ENCODE assay signal across 8 mouse cellular contexts in genomic region chr6:29526281-29527251, GRCm38 (mm10). TPM values are rescaled to one million over a fixed set of nuclear protein-coding genes. Genes with fewer than 3 reads are reported as not detected.
DNase-seq lines count a peak whose midpoint lies in the region; ATAC-seq and TF ChIP-seq lines count a peak whose summit lies in the region.

Gene Irf5, plus strand, starts transcription at chr6:29526625.

- H3K9me3 ChIP-seq in lung, embryonic 15.5 days: no peaks in the 10 kb centered on the region
- no peaks in the 10 kb centered on the region for H3K9me3 ChIP-seq in heart, postnatal 0 days (replicated peaks; ENCODE audit: control insufficient read depth, low read length)
- H3K9me3 ChIP-seq in limb, embryonic 15.5 days: no peaks in the 10 kb centered on the region
- H3K9me3 ChIP-seq in neural tube, embryonic 11.5 days (ENCODE audit: control insufficient read depth, low read length): no peaks in the 10 kb centered on the region

- no peak for TF ChIP-seq CTCF in heart, postnatal 0 days (IDR thresholded peaks at IDR 0.05; ENCODE audit: low read depth)

- H3K27me3 ChIP-seq in lung, embryonic 15.5 days: peaks cover 53% of the 10 kb centered on the region
- peaks cover 25% of the 10 kb centered on the region for H3K27me3 ChIP-seq in heart, postnatal 0 days (ENCODE audit: control insufficient read depth, insufficient read depth, low read length)
- H3K27me3 ChIP-seq in limb, embryonic 15.5 days: peaks cover 52% of the 10 kb centered on the region
- peaks cover 49% of the 10 kb centered on the region for H3K27me3 ChIP-seq in neural tube, embryonic 11.5 days (ENCODE audit: control insufficient read depth, insufficient read depth, low read length)

- under 1% methylated on average over 73 of the region's 96 CpGs for WGBS in lung, embryonic 15.5 days
- 1% methylated on average over 92 of the region's 96 CpGs for WGBS in heart, postnatal 0 days
- WGBS in limb, embryonic 15.5 days: under 1% methylated on average over 85 of the region's 96 CpGs
- under 1% methylated on average over 73 of the region's 96 CpGs for WGBS in neural tube, embryonic 11.5 days

- no peak for DNase-seq in lung, postnatal 36 days
- no peak for DNase-seq in heart, postnatal 0 days (ENCODE audit: low spot score)
- no peak for DNase-seq in neural tube, embryonic 11.5 days (ENCODE audit: low spot score)
- no peak for DNase-seq in ovary, postnatal 36 days (ENCODE audit: low spot score)
- DNase-seq in cerebellum, adult 8-10 months: no peak

- ATAC-seq in lung, embryonic 15.5 days (ENCODE audit: borderline replicate concordance, extremely low read depth, low FRiP score, low TSS enrichment): peak; percentile 36; the same call in 1 of the 2 replicates
- ATAC-seq in heart, postnatal 0 days (ENCODE audit: insufficient read depth, low read depth): peak; percentile 19
- ATAC-seq in limb, embryonic 15.5 days (ENCODE audit: insufficient number of reproducible peaks, low FRiP score, low TSS enrichment, low read depth): no peak; the same call in 1 of the 2 replicates
- ATAC-seq in neural tube, embryonic 11.5 days (ENCODE audit: insufficient read depth, low FRiP score, low TSS enrichment): no peak

- H3K4me3 ChIP-seq in lung, embryonic 15.5 days: peak within 1 kb of the TSS; percentile 56
- peak within 1 kb of the TSS; percentile 59 for H3K4me3 ChIP-seq in brown adipose tissue, adult 24 weeks (ENCODE audit: insufficient read depth, low read depth, low read length)
- peak within 1 kb of the TSS; percentile 62 for H3K4me3 ChIP-seq in heart, postnatal 0 days (ENCODE audit: low read depth, low read length)
- H3K4me3 ChIP-seq in limb, embryonic 15.5 days: peak within 1 kb of the TSS; percentile 50
- H3K4me3 ChIP-seq in neural tube, embryonic 11.5 days (ENCODE audit: low read depth, low read length): peak within 1 kb of the TSS; percentile 54

- no peak within 1 kb of the TSS for H3K27ac ChIP-seq in lung, embryonic 15.5 days
- peak within 1 kb of the TSS; percentile 70 for H3K27ac ChIP-seq in brown adipose tissue, adult 24 weeks (replicated peaks; ENCODE audit: low read depth, low read length)
- no peak within 1 kb of the TSS for H3K27ac ChIP-seq in heart, postnatal 0 days (ENCODE audit: low read depth)
- no peak within 1 kb of the TSS for H3K27ac ChIP-seq in limb, embryonic 15.5 days
- H3K27ac ChIP-seq in neural tube, embryonic 11.5 days (ENCODE audit: low read depth, low read length): no peak within 1 kb of the TSS

- peak within 1 kb of the TSS; percentile 99 for H3K4me2 ChIP-seq in lung, embryonic 15.5 days
- H3K4me2 ChIP-seq in heart, postnatal 0 days (ENCODE audit: low read depth, low read length): peak within 1 kb of the TSS; percentile 96
- H3K4me2 ChIP-seq in limb, embryonic 15.5 days: peak within 1 kb of the TSS; percentile 96
- H3K4me2 ChIP-seq in neural tube, embryonic 11.5 days (ENCODE audit: low read depth): peak within 1 kb of the TSS; percentile 95

- peak within 1 kb of the TSS; percentile 40 for H3K9ac ChIP-seq in lung, embryonic 15.5 days
- peak within 1 kb of the TSS; percentile 38; the same call in 1 of the 2 replicates for H3K9ac ChIP-seq in heart, postnatal 0 days (replicated peaks; ENCODE audit: low read depth, low read length)
- peak within 1 kb of the TSS; percentile 50 for H3K9ac ChIP-seq in limb, embryonic 15.5 days
- H3K9ac ChIP-seq in neural tube, embryonic 11.5 days (ENCODE audit: low read length): peak within 1 kb of the TSS; percentile 49

- no peaks in the 10 kb centered on the region for H3K36me3 ChIP-seq in lung, embryonic 15.5 days
- no peaks in the 10 kb centered on the region for H3K36me3 ChIP-seq in heart, postnatal 0 days (replicated peaks; ENCODE audit: control insufficient read depth, insufficient read depth, low read length)
- no peaks in the 10 kb centered on the region for H3K36me3 ChIP-seq in limb, embryonic 15.5 days
- H3K36me3 ChIP-seq in neural tube, embryonic 11.5 days (ENCODE audit: control insufficient read depth, insufficient read depth, low read length): no peaks in the 10 kb centered on the region

- H3K4me1 ChIP-seq in lung, embryonic 15.5 days: peaks cover 34% of the 10 kb centered on the region
- peaks cover 5% of the 10 kb centered on the region; the same call in 1 of the 2 replicates for H3K4me1 ChIP-seq in brown adipose tissue, adult 24 weeks (ENCODE audit: control insufficient read depth, insufficient read depth, insufficient read length, low read length)
- H3K4me1 ChIP-seq in heart, postnatal 0 days (ENCODE audit: control insufficient read depth, insufficient read depth): peaks cover 9% of the 10 kb centered on the region
- peaks cover 33% of the 10 kb centered on the region for H3K4me1 ChIP-seq in limb, embryonic 15.5 days
- H3K4me1 ChIP-seq in neural tube, embryonic 11.5 days (ENCODE audit: control insufficient read depth, insufficient read depth, low read length): peaks cover 7% of the 10 kb centered on the region; the same call in 1 of the 2 replicates

- TF ChIP-seq EP300 in heart, postnatal 0 days (IDR thresholded peaks at IDR 0.05; ENCODE audit: low read depth): no peak

RNA-seq across cellular contexts. Expression of gene Irf5, which starts in this region (rescaled TPM):
- 4.4 and 6.2 TPM in 2 replicates for polyA plus RNA-seq in lung, embryonic 15.5 days (2015; fragmentation: Nextera tagmentation; extraction: Ambion mirVana)
- polyA plus RNA-seq in brown adipose tissue, adult 24 weeks (2012; ENCODE audit: insufficient read depth, insufficient read length, missing spikeins): 2.0 and 2.6 TPM in 2 replicates
- 3.5 and 3.6 TPM in 2 replicates for total RNA-seq in heart, postnatal 0 days (2014; rRNA removed; ENCODE audit: low replicate concordance)
- 2.3 and 2.7 TPM in 2 replicates for polyA plus RNA-seq in heart, postnatal 0 days (2015; fragmentation: Nextera tagmentation; extraction: Ambion mirVana)
- 4.6 and 6.0 TPM in 2 replicates for polyA plus RNA-seq in limb, embryonic 15.5 days (2015; fragmentation: Nextera tagmentation; extraction: Ambion mirVana)
- polyA plus RNA-seq in neural tube, embryonic 11.5 days (2014; fragmentation: Nextera tagmentation; extraction: Ambion mirVana): 1.5 and 2.2 TPM in 2 replicates

Comparison
In these comparisons a context has a peak if more than half of its experiments do, and no peak if none do; other contexts are left out.
1. ATAC-seq: peak in lung, embryonic 15.5 days (single experiment) and heart, postnatal 0 days (single experiment); none in limb, embryonic 15.5 days (single experiment) and neural tube, embryonic 11.5 days (single experiment).
2. Peak in every context shown above with its lines, with median percentiles within 50 percentile points of each other: H3K4me2 ChIP-seq, H3K4me3 ChIP-seq and H3K9ac ChIP-seq.